In genomic region chr12:102321064-102321728, GRCm38 (mm10) we compare ENCODE assay signal across 24 mouse cellular contexts. TPM values are rescaled to one million over a fixed set of nuclear protein-coding genes. Genes with fewer than 3 reads are reported as not detected.
DNase-seq lines count a peak whose midpoint lies in the region; ATAC-seq and TF ChIP-seq lines count a peak whose summit lies in the region.
"Had no signal": no experiment of that assay in that cellular context is flagged by ENCODE, and none has a peak within 500 bp of the region (broad histone marks: within the 10 kb centered on the region; RNA-seq: fewer than 3 reads in every experiment).

No protein-coding gene starts in this region.

- H3K4me2 ChIP-seq in liver, embryonic 15.5 days: no peak overlapping the region
- no peak overlapping the region for H3K4me2 ChIP-seq in liver, embryonic 11.5 days
- H3K4me2 ChIP-seq: hindbrain, embryonic 13.5 days; limb, embryonic 12.5 days; neural tube, embryonic 13.5 days had no signal

- ATAC-seq in liver, embryonic 15.5 days (ENCODE audit: insufficient read depth): no peak
- no peak for ATAC-seq in liver, embryonic 11.5 days (replicated peaks; ENCODE audit: low FRiP score)
- peak; percentile 55 to 63 for ATAC-seq in hematopoietic stem cell, adult 5-6 weeks (replicated peaks in 1 of 2; ENCODE audit: insufficient read depth in 1 of 2, low FRiP score in 2 of 2, low TSS enrichment in 1 of 2, low read depth in 1 of 2, poor library complexity in 2 of 2, severe bottlenecking in 2 of 2)
- ATAC-seq: forebrain, embryonic 16.5 days; midbrain, embryonic 16.5 days had no signal

- no peak for TF ChIP-seq CTCF in gastrocnemius, adult 2 months (IDR thresholded peaks at IDR 0.05)

- no peak overlapping the region for H3K9ac ChIP-seq in liver, embryonic 15.5 days
- H3K9ac ChIP-seq in liver, embryonic 11.5 days (ENCODE audit: low read depth, low read length): no peak overlapping the region
- H3K9ac ChIP-seq: hindbrain, embryonic 13.5 days; limb, embryonic 12.5 days; liver, embryonic 14.5 days; neural tube, embryonic 13.5 days had no signal

- H3K4me3 ChIP-seq in gastrocnemius, adult 2 months: no peak overlapping the region
- H3K4me3 ChIP-seq in liver, embryonic 15.5 days (replicated peaks): no peak overlapping the region
- no peak overlapping the region for H3K4me3 ChIP-seq in liver, embryonic 11.5 days (ENCODE audit: low read depth, low read length)
- H3K4me3 ChIP-seq: embryonic facial prominence, embryonic 10.5 days; forebrain, embryonic 10.5 days; heart, embryonic 10.5 days; hindbrain, embryonic 13.5 days; layer of hippocampus, adult 2 months; limb, embryonic 12.5 days; midbrain, embryonic 10.5 days; myocyte; neural tube, embryonic 13.5 days had no signal

- H3K9me3 ChIP-seq in liver, embryonic 15.5 days (replicated peaks): no peaks in the 10 kb centered on the region
- no peaks in the 10 kb centered on the region for H3K9me3 ChIP-seq in liver, embryonic 11.5 days (ENCODE audit: control insufficient read depth, low read length)
- H3K9me3 ChIP-seq: embryonic facial prominence, embryonic 10.5 days; forebrain, embryonic 10.5 days; heart, embryonic 10.5 days; hindbrain, embryonic 13.5 days; limb, embryonic 12.5 days; midbrain, embryonic 10.5 days; neural tube, embryonic 13.5 days had no signal

- H3K36me3 ChIP-seq in liver, embryonic 15.5 days (replicated peaks): 0 out of 2 replicates have a peak, but pooled peaks cover 3% of the 10 kb centered on the region
- no peaks in the 10 kb centered on the region; the same call in 1 of the 2 replicates for H3K36me3 ChIP-seq in liver, embryonic 11.5 days (ENCODE audit: control insufficient read depth, insufficient read depth, low read length)
- H3K36me3 ChIP-seq: embryonic facial prominence, embryonic 10.5 days; forebrain, embryonic 10.5 days; hindbrain, embryonic 13.5 days; limb, embryonic 12.5 days; midbrain, embryonic 10.5 days; neural tube, embryonic 13.5 days had no signal

- 27% methylated on average over 4 of the region's 4 CpGs for WGBS in liver, embryonic 15.5 days (ENCODE audit: insufficient replicate concordance)
- 54% methylated on average over 4 of the region's 4 CpGs for WGBS in liver, embryonic 11.5 days

- DNase-seq in gastrocnemius, adult 2 months: no peak
- DNase-seq in gastrocnemius, adult 8-10 months (ENCODE audit: low spot score in 2 of 2): no peak
- DNase-seq in liver, embryonic 11.5 days (ENCODE audit: low spot score): no peak
- no peak for DNase-seq in right cerebral cortex, postnatal 4 days
- no peak for DNase-seq in left cerebral cortex, postnatal 14 days (ENCODE audit: low spot score in 2 of 2)
- DNase-seq: cerebellum, adult 9-11 months; gastrocnemius, postnatal 36 days; retina, postnatal 1 day; right cerebral cortex, postnatal 25 days; thymus, postnatal 25 days had no signal

- H3K27ac ChIP-seq in gastrocnemius, adult 2 months: peak overlapping the region; percentile 80
- 0 out of 2 replicates have a peak overlapping the region, but pooled peaks have one; percentile 14 for H3K27ac ChIP-seq in liver, embryonic 15.5 days (replicated peaks)
- no peak overlapping the region for H3K27ac ChIP-seq in liver, embryonic 11.5 days (ENCODE audit: low read depth, low read length)
- H3K27ac ChIP-seq: hindbrain, embryonic 13.5 days; layer of hippocampus, adult 2 months; liver, embryonic 14.5 days; midbrain, embryonic 10.5 days; neural tube, embryonic 13.5 days had no signal

- peaks cover 15% of the 10 kb centered on the region for H3K4me1 ChIP-seq in liver, embryonic 15.5 days (replicated peaks)
- H3K4me1 ChIP-seq in liver, embryonic 11.5 days (replicated peaks; ENCODE audit: control insufficient read depth, insufficient read depth, low read length): peaks cover 10% of the 10 kb centered on the region
- H3K4me1 ChIP-seq: hindbrain, embryonic 13.5 days; midbrain, embryonic 10.5 days; neural tube, embryonic 13.5 days had no signal

- H3K27me3 ChIP-seq in liver, embryonic 15.5 days: no peaks in the 10 kb centered on the region
- no peaks in the 10 kb centered on the region for H3K27me3 ChIP-seq in liver, embryonic 11.5 days (replicated peaks; ENCODE audit: control insufficient read depth, insufficient read depth, low read length)
- H3K27me3 ChIP-seq: hindbrain, embryonic 13.5 days; limb, embryonic 12.5 days; neural tube, embryonic 13.5 days had no signal

- intact Hi-C loops in gastrocnemius, adult 2 months (cut with DNase I): no loop called here
- intact Hi-C loops in left cerebral cortex, postnatal 14 days (cut with DNase I): no loop called here

RNA-seq across cellular contexts. Expression of gene Rin3, which starts 38.3 kb away (rescaled TPM):
- total RNA-seq in gastrocnemius, adult 2 months (2021): 10 to 100 TPM in 1 of 2 experiments, 1 to 10 TPM in 1; 6.4 to 14.3 TPM
- 1 to 10 TPM; 2.2 to 5.6 (median 4.2) TPM for total RNA-seq in gastrocnemius, adult 8-10 months (2022)
- 7.1 and 8.1 TPM in 2 replicates for polyA plus RNA-seq in liver, embryonic 15.5 days (2015; fragmentation: Nextera tagmentation; extraction: Ambion mirVana)
- polyA plus RNA-seq in liver, embryonic 11.5 days (2014; fragmentation: Nextera tagmentation; extraction: Ambion mirVana): 10.2 and 12.9 TPM in 2 replicates
- total RNA-seq in hematopoietic stem cell, adult 5-6 weeks (2017): 41.8 and 63.7 TPM in 2 replicates
- total RNA-seq in left cerebral cortex, postnatal 14 days (2021): 1 to 10 TPM; 3.2 to 4.5 TPM

Comparison
In these comparisons a context has a peak if more than half of its experiments do, and no peak if none do; other contexts are left out.
1. ATAC-seq: peak in hematopoietic stem cell, adult 5-6 weeks (2 of 2); none in liver, embryonic 15.5 days (single experiment) and liver, embryonic 11.5 days (single experiment).